Mouse (Mus musculus): ENCODE data around the gene Ciao1. TPM values are rescaled to one million over a fixed set of nuclear protein-coding genes. Genes with fewer than 3 reads are reported as not detected.

The Ciao1 gene
- polyA plus RNA-seq, 1 experiment from 2014 or later = 48.4 TPM

Other genes with a start within 250 kb of the Ciao1 start
- gene Ap4e1, start 239.1 kb downstream of the Ciao1 start, polyA plus RNA-seq (2015; fragmentation: Nextera tagmentation; extraction: Ambion mirVana) = 7.6 and 8.2 TPM in 2 replicates
- 38.1 and 39.7 TPM in 2 replicates for gene Blvra, start 177.2 kb downstream of the Ciao1 start, polyA plus RNA-seq (2015; fragmentation: Nextera tagmentation; extraction: Ambion mirVana)
- gene Ncaph, start 113.9 kb downstream of the Ciao1 start, polyA plus RNA-seq (2015; fragmentation: Nextera tagmentation; extraction: Ambion mirVana) = 51.2 and 53.3 TPM in 2 replicates
- 11.6 and 12.4 TPM in 2 replicates for gene Itpripl1, start 104.4 kb downstream of the Ciao1 start, polyA plus RNA-seq (2015; fragmentation: Nextera tagmentation; extraction: Ambion mirVana)
- 1.1 and 1.4 TPM in 2 replicates for gene 1810024B03Rik, start 39.5 kb downstream of the Ciao1 start, polyA plus RNA-seq (2015; fragmentation: Nextera tagmentation; extraction: Ambion mirVana)
- gene Snrnp200, start 39.4 kb downstream of the Ciao1 start, polyA plus RNA-seq (2015; fragmentation: Nextera tagmentation; extraction: Ambion mirVana) = 35.2 and 38.0 TPM in 2 replicates
- gene Tmem127, start 92 bp upstream of the Ciao1 start, polyA plus RNA-seq (2015; fragmentation: Nextera tagmentation; extraction: Ambion mirVana) = 19.7 and 21.6 TPM in 2 replicates
- gene Stard7, start 22.4 kb upstream of the Ciao1 start, polyA plus RNA-seq (2015; fragmentation: Nextera tagmentation; extraction: Ambion mirVana) = 92.0 and 94.0 TPM in 2 replicates
- 13.5 and 15.9 TPM in 2 replicates for gene Dusp2, start 88.3 kb upstream of the Ciao1 start, polyA plus RNA-seq (2015; fragmentation: Nextera tagmentation; extraction: Ambion mirVana)
- gene Astl, start 90.8 kb upstream of the Ciao1 start, polyA plus RNA-seq (2015; fragmentation: Nextera tagmentation; extraction: Ambion mirVana) = not detected in 2 replicates
- 1.6 and 1.8 TPM in 2 replicates for gene Adra2b, start 115.4 kb upstream of the Ciao1 start, polyA plus RNA-seq (2015; fragmentation: Nextera tagmentation; extraction: Ambion mirVana)
- 0.41 and 0.45 TPM in 2 replicates for gene Gpat2, start 177.4 kb upstream of the Ciao1 start, polyA plus RNA-seq (2015; fragmentation: Nextera tagmentation; extraction: Ambion mirVana)
- gene Fahd2a, start 196.7 kb upstream of the Ciao1 start, polyA plus RNA-seq (2015; fragmentation: Nextera tagmentation; extraction: Ambion mirVana) = 27.4 and 30.5 TPM in 2 replicates

All from heart, embryonic 13.5 days (tissue).